Mouse (Mus musculus) ES-CJ7 (cell line): ENCODE measurements around the gene Id2.

Experiments used
- DNase-seq: peaks from one replicate; pipeline ENCODE4 v3.0.0; 2011; ENCODE audit warnings: low read depth, low spot score

The Id2 gene

DNA sequence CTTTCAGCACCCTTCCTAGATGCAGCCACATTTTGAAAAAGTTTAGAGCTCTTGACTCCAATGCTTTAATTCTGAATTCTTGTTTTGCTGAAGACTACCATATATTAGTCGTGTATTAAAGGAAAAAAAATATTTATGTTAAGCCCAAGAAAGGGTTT, at the start of gene Id2:
Gene Id2 (minus strand): TSS at position 89 of the 158 bp plus-strand sequence.
- DNase-seq: no peak

GRCm38 (mm10) chr12:25145344-25145698, 48.4 kb upstream of the Id2 start:
- no peak for DNase-seq

GRCm38 (mm10) chr12:25144591-25145343, 47.8 kb upstream of the Id2 start:
- DNase-seq: no peak

DNA sequence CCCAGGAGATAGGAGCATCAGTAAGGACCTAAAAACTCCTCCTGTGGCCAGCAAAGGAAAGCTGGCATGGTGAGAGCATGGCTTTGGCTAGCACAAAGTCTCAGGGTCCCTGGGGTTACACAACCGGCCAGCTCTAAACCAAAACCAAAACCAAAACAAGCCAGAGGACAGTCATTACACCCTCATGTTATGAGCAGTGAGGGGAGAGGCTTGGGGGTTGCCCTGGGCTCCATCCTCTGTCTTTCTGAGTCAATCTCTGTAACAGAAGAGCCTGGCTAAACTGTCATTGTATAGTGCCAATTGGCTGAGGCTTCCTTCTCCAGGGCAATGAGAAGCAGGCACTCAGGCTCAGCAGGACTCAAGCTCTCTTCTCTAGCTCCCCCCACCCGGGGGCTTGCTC, 46.6 kb upstream of the Id2 start:
- no peak for DNase-seq

DNA sequence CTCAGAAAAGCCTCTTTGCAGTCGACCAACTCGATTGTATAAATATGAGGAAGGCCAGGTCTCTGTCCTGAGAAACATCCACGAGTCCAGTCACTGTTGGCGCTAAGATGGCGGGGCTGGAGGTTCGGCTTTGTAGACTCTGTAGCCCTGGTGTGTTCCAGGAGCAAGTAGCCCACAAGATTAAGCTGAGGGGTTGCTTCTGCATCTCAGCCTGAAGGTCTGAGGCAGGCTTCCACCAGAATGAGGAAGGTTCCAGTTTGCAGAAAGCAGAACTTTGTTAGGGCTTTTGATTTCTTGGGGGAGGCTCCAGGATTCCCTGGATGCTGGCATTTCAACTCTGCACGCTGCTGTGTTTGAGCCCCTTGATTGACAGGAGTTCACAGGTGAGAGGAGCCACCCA, 45.3 kb upstream of the Id2 start:
- DNase-seq: no peak

DNA sequence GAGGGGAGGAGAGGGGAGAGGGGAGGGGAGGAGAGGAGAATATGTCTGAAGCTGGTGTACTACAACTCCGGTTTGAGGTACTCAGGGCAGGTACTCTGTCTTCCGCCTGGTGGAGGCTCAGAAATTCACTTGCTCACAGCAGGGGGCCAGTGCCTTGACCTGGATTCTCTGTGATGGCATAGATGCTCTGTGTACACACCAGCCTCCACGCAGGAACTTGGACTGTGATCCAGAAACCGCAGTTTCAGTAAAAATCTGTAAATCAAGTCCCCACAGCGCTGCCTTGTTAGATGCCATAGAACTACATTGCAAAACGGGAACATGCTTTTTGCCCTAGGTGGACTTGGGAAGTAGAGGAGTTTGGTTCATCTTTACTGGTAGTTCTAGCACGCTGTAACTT, 44.4 kb upstream of the Id2 start:
- DNase-seq: no peak

DNA sequence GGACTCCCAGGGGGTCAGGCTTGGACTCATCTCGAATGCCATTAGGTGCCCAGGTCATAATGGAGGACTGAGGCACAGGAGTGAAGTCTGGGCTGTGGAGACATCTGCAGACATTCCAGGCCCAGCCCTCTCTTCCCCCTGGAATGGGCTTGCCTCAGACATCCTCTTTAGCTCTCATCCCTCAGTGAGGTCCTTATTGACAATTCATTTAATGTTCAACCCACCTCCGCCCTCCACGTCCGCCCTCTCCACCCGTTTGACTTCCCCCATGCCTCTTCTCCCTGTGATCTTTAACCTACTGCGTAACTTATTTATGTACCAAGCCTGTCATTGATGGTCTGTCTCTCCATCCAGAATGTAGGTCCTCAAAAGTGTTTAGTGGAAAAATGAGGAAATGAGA, 43.2 kb upstream of the Id2 start:
- no peak for DNase-seq

DNA sequence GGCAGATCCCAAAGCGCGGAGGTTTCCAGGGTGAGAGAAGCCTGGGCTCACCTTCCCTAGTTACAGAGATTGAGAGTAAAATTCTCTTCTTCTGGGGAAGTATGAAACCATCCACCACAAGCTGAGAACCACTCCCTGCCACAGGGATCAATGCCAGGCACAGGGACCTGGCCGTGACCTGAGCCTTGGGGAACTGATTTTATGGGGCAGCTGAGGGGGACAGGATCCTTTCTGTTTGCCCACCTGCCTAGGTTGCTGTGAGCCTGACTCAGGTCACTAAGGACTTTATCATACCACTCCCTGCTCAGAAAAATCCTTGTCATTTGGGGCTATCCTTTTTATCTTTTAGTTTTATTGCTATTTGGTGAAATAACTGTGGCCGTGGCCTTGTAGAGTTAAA, 41.7 kb upstream of the Id2 start:
- DNase-seq: no peak

DNA sequence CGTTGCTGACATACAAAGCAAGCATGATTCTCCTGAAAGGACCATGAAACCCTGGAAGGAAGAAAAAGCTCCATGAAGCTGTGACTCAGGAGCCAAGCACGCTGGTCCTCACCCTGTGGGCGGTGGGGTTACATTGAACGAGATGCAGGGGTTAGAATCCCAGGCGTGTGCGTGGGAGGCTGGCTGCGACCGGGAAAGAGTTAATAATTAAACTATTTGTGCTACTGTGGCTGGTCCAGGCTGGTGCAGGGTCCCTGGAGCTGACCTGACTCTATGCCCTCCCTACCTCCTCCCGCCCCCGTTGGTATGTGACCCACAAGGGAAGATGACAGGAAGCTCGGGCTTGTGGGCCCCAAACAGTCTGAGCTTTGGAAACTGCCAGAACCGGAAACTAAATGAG, 35.1 kb upstream of the Id2 start:
- no peak for DNase-seq

DNA sequence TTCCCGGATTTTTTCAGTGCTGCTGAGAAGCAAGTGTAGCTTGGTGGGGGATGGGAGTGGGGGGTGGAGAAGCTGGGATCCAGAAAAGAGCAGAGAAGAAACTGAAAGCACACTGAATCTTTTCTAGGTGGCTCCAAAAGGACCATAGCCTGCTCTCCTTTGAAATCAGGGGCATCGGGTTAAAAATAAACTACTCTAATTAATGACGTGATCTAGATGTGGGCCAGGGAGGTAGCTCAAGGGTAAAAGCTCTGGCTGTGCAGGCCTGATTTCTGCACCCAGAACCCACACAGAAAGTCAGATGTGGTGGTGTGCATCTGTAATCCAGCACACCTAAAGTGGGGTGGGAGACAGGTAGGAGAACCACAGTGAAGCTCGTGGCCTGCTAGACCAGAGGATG, 30.7 kb upstream of the Id2 start:
- no peak for DNase-seq

DNA sequence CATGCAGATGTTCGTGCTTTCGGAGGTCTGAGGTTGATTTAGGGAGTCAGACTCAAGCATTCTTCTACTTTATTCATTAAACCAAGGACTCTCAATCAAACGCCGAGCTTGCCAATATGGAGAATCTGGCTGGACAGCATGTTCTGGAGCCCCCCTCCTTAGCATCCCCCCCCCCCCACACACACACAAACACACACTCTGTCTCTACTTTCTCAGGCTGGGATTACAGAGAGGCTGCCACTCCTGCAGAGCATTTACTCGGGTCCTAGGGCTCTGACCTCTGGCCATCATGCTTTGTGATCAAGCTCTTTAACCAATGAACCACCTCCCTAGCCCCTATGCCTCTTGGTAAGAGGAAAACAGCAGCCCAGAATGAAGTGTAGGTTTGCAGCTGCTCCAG, 29.3 kb upstream of the Id2 start:
- no peak for DNase-seq

GRCm38 (mm10) chr12:25125239-25125776, 28.4 kb upstream of the Id2 start:
- DNase-seq: no peak

DNA sequence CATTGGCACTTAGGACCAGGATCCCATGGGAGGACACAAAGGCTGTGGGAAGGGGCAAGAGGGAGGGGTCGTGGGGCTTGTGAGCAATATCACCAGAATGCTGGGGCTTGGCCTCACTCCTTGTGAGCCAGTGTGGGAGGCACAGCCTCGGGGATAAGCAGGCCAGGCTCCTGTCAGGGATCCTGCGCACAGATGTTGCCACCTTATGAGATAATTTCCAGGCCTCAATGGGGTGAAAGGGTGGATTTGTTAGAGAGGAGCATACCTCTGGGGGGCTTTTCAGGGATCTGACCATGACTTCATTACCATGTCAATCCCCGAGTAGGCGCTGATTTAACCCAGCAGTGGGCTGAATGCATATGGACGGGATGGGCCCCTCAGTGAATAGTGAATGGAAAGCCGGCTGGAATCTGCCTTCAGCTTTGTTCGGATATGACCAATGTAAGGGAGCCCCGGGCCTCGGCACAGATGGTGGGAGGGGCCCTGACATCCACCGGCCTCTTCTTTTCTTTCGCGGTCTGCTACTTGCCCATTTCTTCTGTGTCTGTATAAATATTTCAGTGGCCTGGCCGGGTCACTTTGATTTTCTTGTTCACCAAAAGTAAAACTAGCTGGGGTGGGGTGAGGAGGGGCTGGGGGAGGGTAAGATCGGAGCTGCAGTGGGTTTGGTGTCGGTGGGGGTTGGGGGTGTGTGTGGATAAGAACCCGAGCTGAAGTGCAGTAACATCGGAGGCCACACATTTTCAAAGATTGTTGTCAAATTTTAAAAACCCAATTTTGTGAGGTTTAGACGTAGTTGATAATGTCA, 27.7 kb upstream of the Id2 start:
- DNase-seq: peak; percentile 67

GRCm38 (mm10) chr12:25120753-25121152, 23.8 kb upstream of the Id2 start:
- DNase-seq: no peak

DNA sequence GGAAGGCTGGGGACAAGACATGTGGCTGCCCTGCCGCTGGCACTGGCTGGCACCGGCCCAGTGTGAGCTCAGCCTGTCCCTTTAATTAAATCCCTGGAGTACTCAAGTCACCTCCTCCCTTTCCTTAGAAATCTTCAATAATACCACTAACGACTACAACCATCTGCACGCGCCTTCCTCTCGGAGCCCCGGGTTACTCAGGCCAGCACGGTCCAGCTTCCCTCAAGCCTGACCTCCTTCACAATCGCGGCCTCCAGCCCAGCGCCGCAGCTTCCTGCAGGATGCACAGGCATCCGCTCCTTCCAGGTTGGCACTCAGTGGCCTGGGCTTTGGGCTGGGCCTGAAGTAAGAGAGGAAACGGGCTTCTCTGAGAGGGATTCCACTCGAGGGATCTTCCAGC, 22.3 kb upstream of the Id2 start:
- DNase-seq: no peak

- DNase-seq: no peak
Observed at GRCm38 (mm10) chr12:25117856-25118511, 21.0 kb upstream of the Id2 start.

GRCm38 (mm10) chr12:25116126-25116525, 19.2 kb upstream of the Id2 start:
- DNase-seq: no peak

- DNase-seq: no peak
Observed at GRCm38 (mm10) chr12:25114426-25114825, 17.5 kb upstream of the Id2 start.

GRCm38 (mm10) chr12:25113357-25113756, 16.4 kb upstream of the Id2 start:
- no peak for DNase-seq

GRCm38 (mm10) chr12:25112806-25113205, 15.9 kb upstream of the Id2 start:
- no peak for DNase-seq

DNA sequence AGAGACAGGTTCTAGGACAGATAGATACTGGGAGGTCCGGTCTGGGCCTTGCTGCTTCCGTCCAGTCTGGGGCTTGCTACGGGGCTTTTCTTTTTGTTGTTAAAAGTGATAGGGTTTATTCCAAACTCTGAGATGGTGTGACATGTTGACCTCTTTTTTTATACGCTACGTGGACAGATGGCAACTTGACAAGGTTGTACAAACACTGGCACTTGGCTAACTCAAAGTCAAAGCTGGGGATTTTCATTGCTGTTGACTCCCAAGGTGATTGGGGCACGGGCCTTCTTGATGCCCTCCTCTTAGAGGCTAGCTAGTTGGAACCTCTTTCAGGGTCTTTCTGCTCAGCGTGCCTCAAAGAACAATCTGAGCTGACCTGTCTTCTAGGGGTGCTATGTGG, 13.7 kb upstream of the Id2 start:
- DNase-seq: no peak

- no peak for DNase-seq
Observed at GRCm38 (mm10) chr12:25109971-25110681, 13.2 kb upstream of the Id2 start.
